Mouse (Mus musculus): ENCODE data around the gene Cenpn. TPM values are rescaled to one million over a fixed set of nuclear protein-coding genes. Genes with fewer than 3 reads are reported as not detected.
A peak's percentile ranks its signal among the peaks of the same experiment; 100 is the strongest.

The Cenpn gene
- polyA plus RNA-seq, 1 experiment: 2.5 TPM

DNA sequence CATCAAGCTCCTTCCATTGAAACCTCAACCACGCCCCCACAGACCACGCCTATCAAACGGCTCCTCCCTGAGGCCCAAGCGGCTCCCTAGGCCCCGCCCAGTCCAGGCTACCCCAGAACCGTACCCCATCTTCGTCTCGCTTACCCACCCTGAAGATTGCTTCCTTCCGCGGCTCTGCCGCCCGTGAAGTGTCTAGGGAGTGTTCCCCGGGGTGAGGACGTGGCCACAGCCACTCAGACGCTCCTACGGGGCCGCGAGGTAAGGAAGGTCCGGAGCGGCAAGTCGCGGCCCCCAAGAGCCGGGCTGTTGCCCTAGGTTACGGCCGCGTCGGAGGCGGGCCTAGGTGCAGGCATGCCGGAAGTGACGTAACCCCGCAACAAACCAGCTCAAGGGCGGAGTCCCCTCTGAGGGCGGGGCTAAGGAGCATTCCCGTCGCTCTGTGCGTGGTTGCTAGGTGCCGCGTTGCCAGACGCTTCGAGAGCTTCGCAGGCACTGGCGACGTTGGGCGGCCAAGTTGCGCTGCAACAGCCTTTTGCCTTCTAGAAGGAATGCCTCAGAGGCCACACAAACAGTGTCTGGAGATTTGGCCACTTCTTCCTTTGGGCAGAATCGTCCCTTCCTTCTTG is 57.2 kb downstream of the Cenpn start, which contains the start of gene 1700030J22Rik:
Gene 1700030J22Rik (minus strand): TSS at position 329 of the 626 bp plus-strand sequence.
- no peak; the same call in 1 of the 2 replicates for TF ChIP-seq CTCF (IDR thresholded peaks at IDR 0.05; ENCODE audit: borderline replicate concordance, insufficient read depth, low read depth, low read length)
- no peak for TF ChIP-seq POLR2A (IDR thresholded peaks at IDR 0.05; ENCODE audit: borderline replicate concordance, insufficient read depth, low read length)
- under 1% methylated on average over 46 of the region's 46 CpGs for WGBS
- H3K27me3 ChIP-seq (ENCODE audit: control insufficient read depth, insufficient read depth, low read length): no peaks in the 10 kb centered on the region
- peak; percentile 98 for DNase-seq
- no peaks in the 10 kb centered on the region for H3K4me1 ChIP-seq (ENCODE audit: control insufficient read depth, insufficient read depth, low read length)
- peak within 1 kb of the TSS; percentile 68 for H3K4me3 ChIP-seq (replicated peaks; ENCODE audit: insufficient read depth, low read depth, low read length)
- no peak within 1 kb of the TSS for H3K27ac ChIP-seq (ENCODE audit: insufficient read depth, low read length)

DNA sequence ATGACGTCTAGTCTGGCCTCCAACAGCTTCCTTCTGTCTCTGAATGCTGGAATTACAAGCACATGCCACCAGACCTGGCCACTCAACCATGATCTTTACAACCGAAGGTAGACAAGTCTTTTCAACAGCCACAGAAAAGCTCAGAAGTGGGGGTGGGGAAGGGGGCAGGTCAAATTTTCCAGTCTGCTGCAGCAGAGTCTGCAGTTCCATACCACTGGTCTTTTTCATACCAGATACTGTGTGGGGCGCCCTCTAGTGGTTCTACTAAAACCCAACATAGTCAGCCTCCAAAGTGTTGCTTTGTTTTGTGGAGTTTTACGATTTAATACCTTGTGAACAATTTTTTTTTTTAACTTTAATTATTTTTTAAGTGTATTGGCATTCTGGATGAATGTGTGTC is 58.6 kb downstream of the Cenpn start:
- H3K4me1 ChIP-seq (ENCODE audit: control insufficient read depth, insufficient read depth, low read length): no peaks in the 10 kb centered on the region
- H3K27ac ChIP-seq (ENCODE audit: insufficient read depth, low read length): no peak overlapping the region
- TF ChIP-seq POLR2A (IDR thresholded peaks at IDR 0.05; ENCODE audit: borderline replicate concordance, insufficient read depth, low read length) (no peak), CTCF (IDR thresholded peaks at IDR 0.05; ENCODE audit: borderline replicate concordance, insufficient read depth, low read depth, low read length) (peak; percentile 40; the same call in 1 of the 2 replicates)
- no peak overlapping the region for H3K4me3 ChIP-seq (replicated peaks; ENCODE audit: insufficient read depth, low read depth, low read length)
- DNase-seq: peak; percentile 34 to 42
- H3K27me3 ChIP-seq (ENCODE audit: control insufficient read depth, insufficient read depth, low read length): no peaks in the 10 kb centered on the region
- 7% methylated on average over 4 of the region's 4 CpGs for WGBS

DNA sequence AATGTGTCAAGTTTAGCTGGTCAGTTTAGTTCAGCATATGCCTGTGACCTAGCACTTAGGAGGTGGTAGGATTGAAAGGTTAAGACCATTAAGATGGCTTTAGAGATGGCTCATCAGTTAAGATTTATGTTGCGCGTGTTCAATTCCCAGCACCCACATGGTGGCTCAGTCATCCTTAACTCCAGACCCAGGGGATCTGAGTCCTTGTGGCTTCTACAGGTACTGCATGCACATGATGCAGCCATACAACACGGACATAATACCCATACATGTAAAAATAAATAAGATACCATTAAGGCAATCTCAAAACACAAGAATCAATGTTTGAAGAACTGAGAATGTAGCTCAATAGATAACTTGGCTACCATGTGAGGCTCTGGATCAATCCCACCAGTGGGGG is 68.3 kb downstream of the Cenpn start:
- DNase-seq: no peak
- WGBS: 98% methylated on average over 3 of the region's 3 CpGs
- Histone ChIP-seq H3K4me1 (ENCODE audit: control insufficient read depth, insufficient read depth, low read length) (peaks cover 6% of the 10 kb centered on the region; the same call in 1 of the 2 replicates), H3K4me3 (replicated peaks; ENCODE audit: insufficient read depth, low read depth, low read length) (no peak overlapping the region), H3K27me3 (ENCODE audit: control insufficient read depth, insufficient read depth, low read length) (no peaks in the 10 kb centered on the region), H3K27ac (ENCODE audit: insufficient read depth, low read length) (no peak overlapping the region)
- TF ChIP-seq CTCF (IDR thresholded peaks at IDR 0.05; ENCODE audit: borderline replicate concordance, insufficient read depth, low read depth, low read length) (no peak), POLR2A (IDR thresholded peaks at IDR 0.05; ENCODE audit: borderline replicate concordance, insufficient read depth, low read length) (no peak)

Other genes starting within 250 kb of the Cenpn start
- 6.5 and 7.6 TPM in 2 replicates for gene Cdyl2, start 188.7 kb upstream of the Cenpn start, polyA plus RNA-seq (2012; rRNA removed)
- gene Cmc2, start 275 bp upstream of the Cenpn start, polyA plus RNA-seq (2012; rRNA removed): 23.1 and 28.2 TPM in 2 replicates
- 38.9 and 39.8 TPM in 2 replicates for gene Atmin, start 21.7 kb downstream of the Cenpn start, polyA plus RNA-seq (2012; rRNA removed)
- 2.5 and 2.8 TPM in 2 replicates for gene 1700030J22Rik, start 57.2 kb downstream of the Cenpn start, polyA plus RNA-seq (2012; rRNA removed)
- 86.6 and 98.0 TPM in 2 replicates for gene Gcsh, start 71.8 kb downstream of the Cenpn start, polyA plus RNA-seq (2012; rRNA removed)
- 0.02 and 0.06 TPM in 2 replicates for gene Pkd1l2, start 160.7 kb downstream of the Cenpn start, polyA plus RNA-seq (2012; rRNA removed)
- gene Bco1, start 174.1 kb downstream of the Cenpn start, polyA plus RNA-seq (2012; rRNA removed): 0.07 and 0.08 TPM in 2 replicates
- gene Gan, start 236.4 kb downstream of the Cenpn start, polyA plus RNA-seq (2012; rRNA removed): 7.7 and 8.1 TPM in 2 replicates

Measured in cerebellum, adult 2 months (tissue).